Mouse (Mus musculus): ENCODE results near the gene Pnpo. TPM values are rescaled to one million over a fixed set of nuclear protein-coding genes. Genes with fewer than 3 reads are reported as not detected.
A peak's percentile ranks its signal among the peaks of the same experiment; 100 is the strongest.

The Pnpo gene
- polyA plus RNA-seq, 1 experiment from 2014 or later, result 38.0 TPM

GRCm38 (mm10) chr11:96916885-96917396 is 26.8 kb downstream of the Pnpo start:
- no peaks in the 10 kb centered on the region for H3K27me3 ChIP-seq (ENCODE audit: insufficient read depth, low read length)
- H3K9me3 ChIP-seq (ENCODE audit: low read length), result no peaks in the 10 kb centered on the region
- H3K9ac ChIP-seq (replicated peaks; ENCODE audit: low read length), result peak overlapping the region; percentile 66
- peaks cover 8% of the 10 kb centered on the region for H3K4me1 ChIP-seq (ENCODE audit: insufficient read depth, low read length)
- ATAC-seq (ENCODE audit: low FRiP score, low TSS enrichment), result peak; percentile 8
- H3K4me2 ChIP-seq (replicated peaks; ENCODE audit: low read depth, low read length), result peak overlapping the region; percentile 58
- peak overlapping the region; percentile 86 for H3K4me3 ChIP-seq (ENCODE audit: low read length)
- 0 out of 2 replicates have a peak, but pooled peaks cover 3% of the 10 kb centered on the region for H3K36me3 ChIP-seq (ENCODE audit: insufficient read depth, low read length)
- no peak overlapping the region for H3K27ac ChIP-seq (ENCODE audit: low read length)
- WGBS, result 29% methylated on average over 12 of the region's 13 CpGs

- H3K27ac ChIP-seq (ENCODE audit: low read length), result peak within 1 kb of the TSS; percentile 84
- peak within 1 kb of the TSS; percentile 86 for H3K4me3 ChIP-seq (ENCODE audit: low read length)
- peaks cover 8% of the 10 kb centered on the region for H3K4me1 ChIP-seq (ENCODE audit: insufficient read depth, low read length)
- WGBS, result under 1% methylated on average over 54 of the region's 55 CpGs
- no peaks in the 10 kb centered on the region for H3K9me3 ChIP-seq (ENCODE audit: low read length)
- no peaks in the 10 kb centered on the region for H3K27me3 ChIP-seq (ENCODE audit: insufficient read depth, low read length)
- peak within 1 kb of the TSS; percentile 87 for H3K9ac ChIP-seq (replicated peaks; ENCODE audit: low read length)
- peak; percentile 97 for ATAC-seq (ENCODE audit: low FRiP score, low TSS enrichment)
- H3K36me3 ChIP-seq (ENCODE audit: insufficient read depth, low read length), result 0 out of 2 replicates have a peak, but pooled peaks cover 6% of the 10 kb centered on the region
- peak within 1 kb of the TSS; percentile 91 for H3K4me2 ChIP-seq (replicated peaks; ENCODE audit: low read depth, low read length)
These were observed 27.5 kb downstream of the Pnpo start, which contains the start of gene Cdk5rap3 for GRCm38 (mm10) chr11:96916044-96916884. Cdk5rap3 (minus strand) TSS chr11:96916496.

- Histone ChIP-seq H3K4me1 (ENCODE audit: insufficient read depth, low read length) (peaks cover 8% of the 10 kb centered on the region), H3K4me3 (ENCODE audit: low read length) (no peak overlapping the region), H3K9ac (replicated peaks; ENCODE audit: low read length) (no peak overlapping the region), H3K36me3 (ENCODE audit: insufficient read depth, low read length) (peaks cover 25% of the 10 kb centered on the region), H3K27me3 (ENCODE audit: insufficient read depth, low read length) (no peaks in the 10 kb centered on the region), H3K27ac (ENCODE audit: low read length) (no peak overlapping the region), H3K4me2 (replicated peaks; ENCODE audit: low read depth, low read length) (no peak overlapping the region), H3K9me3 (ENCODE audit: low read length) (no peaks in the 10 kb centered on the region)
- no peak for ATAC-seq (ENCODE audit: low FRiP score, low TSS enrichment)
- WGBS, result 78% methylated on average over 11 of the region's 11 CpGs
These were observed 31.1 kb downstream of the Pnpo start for GRCm38 (mm10) chr11:96912682-96913081.

- peaks cover 4% of the 10 kb centered on the region for H3K4me1 ChIP-seq (ENCODE audit: insufficient read depth, low read length)
- peaks cover 34% of the 10 kb centered on the region for H3K36me3 ChIP-seq (ENCODE audit: insufficient read depth, low read length)
- H3K4me2 ChIP-seq (replicated peaks; ENCODE audit: low read depth, low read length), result no peak overlapping the region
- no peak overlapping the region for H3K27ac ChIP-seq (ENCODE audit: low read length)
- no peaks in the 10 kb centered on the region for H3K9me3 ChIP-seq (ENCODE audit: low read length)
- no peak overlapping the region for H3K4me3 ChIP-seq (ENCODE audit: low read length)
- no peak overlapping the region for H3K9ac ChIP-seq (replicated peaks; ENCODE audit: low read length)
- 28% methylated on average over 7 of the region's 7 CpGs for WGBS
- H3K27me3 ChIP-seq (ENCODE audit: insufficient read depth, low read length), result no peaks in the 10 kb centered on the region
- ATAC-seq (ENCODE audit: low FRiP score, low TSS enrichment), result peak; percentile 66
These were observed 33.8 kb downstream of the Pnpo start for GRCm38 (mm10) chr11:96910003-96910402.

- ATAC-seq (ENCODE audit: low FRiP score, low TSS enrichment), result no peak
- WGBS, result 90% methylated on average over 12 of the region's 12 CpGs
- H3K9me3 ChIP-seq (ENCODE audit: low read length), result no peaks in the 10 kb centered on the region
- H3K27me3 ChIP-seq (ENCODE audit: insufficient read depth, low read length), result no peaks in the 10 kb centered on the region
- H3K27ac ChIP-seq (ENCODE audit: low read length), result no peak overlapping the region
- no peak overlapping the region for H3K4me3 ChIP-seq (ENCODE audit: low read length)
- no peak overlapping the region for H3K9ac ChIP-seq (replicated peaks; ENCODE audit: low read length)
- peaks cover 34% of the 10 kb centered on the region for H3K36me3 ChIP-seq (ENCODE audit: insufficient read depth, low read length)
- H3K4me1 ChIP-seq (ENCODE audit: insufficient read depth, low read length), result peaks cover 6% of the 10 kb centered on the region
- H3K4me2 ChIP-seq (replicated peaks; ENCODE audit: low read depth, low read length), result no peak overlapping the region
These were observed 35.2 kb downstream of the Pnpo start for GRCm38 (mm10) chr11:96908594-96908993.

- ATAC-seq (ENCODE audit: low FRiP score, low TSS enrichment), result no peak
- no peak overlapping the region for H3K4me2 ChIP-seq (replicated peaks; ENCODE audit: low read depth, low read length)
- H3K27ac ChIP-seq (ENCODE audit: low read length), result no peak overlapping the region
These were observed 37.2 kb downstream of the Pnpo start for GRCm38 (mm10) chr11:96906431-96907161.

GRCm38 (mm10) chr11:96902639-96903635 is 40.8 kb downstream of the Pnpo start:
- 12% methylated on average over 16 of the region's 16 CpGs for WGBS
- H3K27me3 ChIP-seq (ENCODE audit: insufficient read depth, low read length), result no peaks in the 10 kb centered on the region
- ATAC-seq (ENCODE audit: low FRiP score, low TSS enrichment), result peak; percentile 43
- H3K9me3 ChIP-seq (ENCODE audit: low read length), result no peaks in the 10 kb centered on the region
- peak overlapping the region; percentile 44 for H3K9ac ChIP-seq (replicated peaks; ENCODE audit: low read length)
- H3K4me3 ChIP-seq (ENCODE audit: low read length), result no peak overlapping the region
- H3K27ac ChIP-seq (ENCODE audit: low read length), result peak overlapping the region; percentile 57
- H3K36me3 ChIP-seq (ENCODE audit: insufficient read depth, low read length), result peaks cover 9% of the 10 kb centered on the region; the same call in 1 of the 2 replicates
- H3K4me1 ChIP-seq (ENCODE audit: insufficient read depth, low read length), result peaks cover 30% of the 10 kb centered on the region
- 0 out of 2 replicates have a peak overlapping the region, but pooled peaks have one; percentile 12 for H3K4me2 ChIP-seq (replicated peaks; ENCODE audit: low read depth, low read length)

More at GRCm38 (mm10) chr11:96906431-96907161, 37.2 kb downstream of the Pnpo start:
- 37% methylated on average over 15 of the region's 15 CpGs for WGBS
- no peaks in the 10 kb centered on the region for H3K9me3 ChIP-seq (ENCODE audit: low read length)
- peaks cover 21% of the 10 kb centered on the region for H3K4me1 ChIP-seq (ENCODE audit: insufficient read depth, low read length)
- no peaks in the 10 kb centered on the region for H3K27me3 ChIP-seq (ENCODE audit: insufficient read depth, low read length)
- H3K9ac ChIP-seq (replicated peaks; ENCODE audit: low read length), result no peak overlapping the region
- no peak overlapping the region for H3K4me3 ChIP-seq (ENCODE audit: low read length)
- H3K36me3 ChIP-seq (ENCODE audit: insufficient read depth, low read length), result peaks cover 30% of the 10 kb centered on the region

- no peak overlapping the region for H3K4me3 ChIP-seq (ENCODE audit: low read length)
- no peak overlapping the region for H3K9ac ChIP-seq (replicated peaks; ENCODE audit: low read length)
- H3K4me1 ChIP-seq (ENCODE audit: insufficient read depth, low read length), result peaks cover 26% of the 10 kb centered on the region
- no peak overlapping the region for H3K27ac ChIP-seq (ENCODE audit: low read length)
- no peak for ATAC-seq (ENCODE audit: low FRiP score, low TSS enrichment)
- no peaks in the 10 kb centered on the region for H3K36me3 ChIP-seq (ENCODE audit: insufficient read depth, low read length)
- no peaks in the 10 kb centered on the region for H3K27me3 ChIP-seq (ENCODE audit: insufficient read depth, low read length)
- H3K9me3 ChIP-seq (ENCODE audit: low read length), result no peaks in the 10 kb centered on the region
- WGBS, result 54% methylated on average over 9 of the region's 9 CpGs
- H3K4me2 ChIP-seq (replicated peaks; ENCODE audit: low read depth, low read length), result no peak overlapping the region
These were observed 42.5 kb downstream of the Pnpo start for GRCm38 (mm10) chr11:96901332-96901731.
